Mouse (Mus musculus) cerebellum, adult 2 months (tissue): ENCODE data around the gene Pnkp. TPM values are rescaled to one million over a fixed set of nuclear protein-coding genes. Genes with fewer than 3 reads are reported as not detected.

ENCODE experiments used
- DNase-seq, 2 experiments: peaks; one replicate each; pipeline ENCODE4 v3.0.0; 2021
- H3K27ac ChIP-seq: fragments of 200-500 bp; 2 replicates; pipeline ENCODE4 v1.5.1; 2012; ENCODE audit warnings: low read length, control low read depth, inconsistent platforms; ENCODE audit not compliant: insufficient read depth
- H3K27me3 ChIP-seq: fragments of 200-500 bp; 2 replicates; pipeline ENCODE4 v1.6.1; 2012; ENCODE audit warnings: inconsistent platforms, mild to moderate bottlenecking, low read length, moderate library complexity; ENCODE audit not compliant: control insufficient read depth, insufficient read depth
- H3K4me1 ChIP-seq: fragments of 200-500 bp; 2 replicates; pipeline ENCODE4 v1.6.1; 2011; ENCODE audit warnings: low read length; ENCODE audit not compliant: control insufficient read depth, insufficient read depth
- H3K4me3 ChIP-seq: fragments of 200-500 bp; replicated peaks from 2 replicates; pipeline ENCODE3; 2011; ENCODE audit warnings: mild to moderate bottlenecking, low read depth, low read length, control low read depth; ENCODE audit not compliant: insufficient read depth
- CTCF ChIP-seq: fragments of 200-500 bp; IDR thresholded peaks from 2 replicates; pipeline ENCODE4 v1.5.1; 2011; ENCODE audit warnings: low read depth, mild to moderate bottlenecking, control low read depth, low read length, moderate library complexity, borderline replicate concordance; ENCODE audit not compliant: insufficient read depth
- POLR2A ChIP-seq: fragments of 200-500 bp; IDR thresholded peaks from 2 replicates; pipeline ENCODE4 v1.6.1; 2011; ENCODE audit warnings: low read length, control low read depth, borderline replicate concordance; ENCODE audit not compliant: insufficient read depth
- WGBS: fragments of 180-500 bp; shearing (Covaris S2); methylation state at CpG from one replicate; pipeline ENCODE4 v1.1.7; 2018; 5-methylcytosine and 5-hydroxymethylcytosine counted together
- polyA plus RNA-seq: library from polyadenylated mRNA; depleted of rRNA; stranded (reverse); fragments of >200 nt; gene quantifications from 2 replicates; pipeline ENCODE4 v1.2.3, GENCODE M21; 2012

Pnkp gene
- polyA plus RNA-seq, 1 experiment, result 38.3 TPM

GRCm38 (mm10) chr7:44819863-44820262 lies 37.1 kb upstream of the Pnkp start:
- WGBS, result 13% methylated on average over 5 of the region's 5 CpGs
- peak in 1 of 2 experiments; percentile 17 for DNase-seq
- no peak for TF ChIP-seq CTCF
- TF ChIP-seq POLR2A, result no peak
- Histone ChIP-seq H3K4me3 (no peak overlapping the region), H3K4me1 (peaks cover 14% of the 10 kb centered on the region), H3K27me3 (no peaks in the 10 kb centered on the region), H3K27ac (no peak overlapping the region)

DNA sequence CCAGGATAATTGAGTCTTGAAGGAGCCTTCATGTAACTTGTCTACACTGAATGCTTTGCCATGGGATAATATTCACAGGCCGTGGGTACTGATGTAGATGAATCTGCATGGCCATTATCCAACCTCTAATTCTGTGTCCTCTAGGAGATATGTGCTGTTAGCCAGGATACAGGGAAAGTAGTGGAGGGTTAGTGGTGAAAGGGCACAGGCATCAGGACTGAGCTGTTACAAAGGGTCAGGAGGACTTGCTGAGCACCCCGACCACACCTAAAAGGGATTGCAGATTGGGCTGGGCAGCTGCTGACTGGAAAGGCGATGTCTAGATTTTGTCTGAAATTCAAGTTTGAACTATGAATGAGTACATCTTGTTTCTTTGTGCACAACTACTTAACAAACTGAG lies 36.4 kb upstream of the Pnkp start:
- H3K4me1 ChIP-seq, result peaks cover 17% of the 10 kb centered on the region
- H3K4me3 ChIP-seq, result no peak overlapping the region
- no peak for TF ChIP-seq CTCF
- TF ChIP-seq POLR2A, result no peak
- no peaks in the 10 kb centered on the region for H3K27me3 ChIP-seq
- WGBS, result 62% methylated on average over 3 of the region's 3 CpGs
- no peak overlapping the region for H3K27ac ChIP-seq
- no peak for DNase-seq

DNA sequence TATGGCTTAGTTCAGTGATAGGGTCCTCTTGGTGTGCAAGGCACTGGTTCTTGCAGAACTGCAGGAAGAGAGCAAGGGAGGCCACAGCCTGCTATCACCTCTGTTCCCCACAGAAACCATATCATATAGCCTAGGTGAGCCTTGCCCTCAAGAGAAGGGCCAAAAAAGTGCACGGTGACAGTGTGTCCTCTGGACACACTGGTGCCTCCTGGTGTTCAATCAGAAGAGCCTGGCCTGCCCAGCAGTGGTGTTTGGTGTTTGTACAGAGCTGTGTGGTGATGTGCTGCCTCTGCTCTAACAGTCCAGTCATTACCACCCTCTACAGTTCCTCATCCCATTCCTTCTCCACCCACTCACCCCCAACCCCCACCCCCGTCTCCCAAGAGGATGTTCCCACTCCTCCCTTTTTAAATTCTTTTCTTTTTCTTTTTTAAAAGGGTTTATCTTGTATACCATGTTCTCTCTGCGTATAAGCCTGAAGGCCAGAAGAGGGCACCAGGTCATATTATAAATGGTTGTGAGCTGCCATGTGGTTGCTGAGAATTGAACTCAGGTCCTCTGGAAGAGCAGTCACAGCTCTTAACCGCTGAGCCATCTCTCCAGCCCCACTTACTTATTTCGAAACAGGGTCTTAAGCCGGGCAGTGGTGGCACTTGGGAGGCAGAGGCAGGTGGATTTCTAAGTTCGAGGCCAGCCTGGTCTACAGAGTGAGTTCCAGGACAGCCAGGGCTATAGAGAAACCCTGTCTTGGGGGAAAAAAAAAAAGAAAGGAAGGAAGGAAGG lies 35.1 kb upstream of the Pnkp start:
- no peak for TF ChIP-seq CTCF
- no peak for TF ChIP-seq POLR2A
- H3K4me3 ChIP-seq, result no peak overlapping the region
- 80% methylated on average over 7 of the region's 7 CpGs for WGBS
- DNase-seq, result peak in 1 of 2 experiments; percentile 4
- peaks cover 18% of the 10 kb centered on the region for H3K4me1 ChIP-seq
- H3K27me3 ChIP-seq, result no peaks in the 10 kb centered on the region
- no peak overlapping the region for H3K27ac ChIP-seq

- Histone ChIP-seq H3K27me3 (no peaks in the 10 kb centered on the region), H3K4me3 (no peak overlapping the region), H3K27ac (no peak overlapping the region), H3K4me1 (peaks cover 14% of the 10 kb centered on the region)
- WGBS, result 28% methylated on average over 7 of the region's 7 CpGs
- DNase-seq, result no peak
- TF ChIP-seq CTCF, result 0 out of 2 replicates have a peak, but pooled peaks have one; percentile 18
- TF ChIP-seq POLR2A, result no peak
Measured at GRCm38 (mm10) chr7:44823409-44823808, 33.5 kb upstream of the Pnkp start.

- no peaks in the 10 kb centered on the region for H3K27me3 ChIP-seq
- no peak overlapping the region for H3K4me3 ChIP-seq
- H3K27ac ChIP-seq, result no peak overlapping the region
- 12% methylated on average over 3 of the region's 3 CpGs for WGBS
- TF ChIP-seq CTCF (peak; percentile 89), POLR2A (no peak)
- DNase-seq, result peak; percentile 75 to 84
- peaks cover 6% of the 10 kb centered on the region for H3K4me1 ChIP-seq
Measured at GRCm38 (mm10) chr7:44824872-44825271, 32.1 kb upstream of the Pnkp start.

GRCm38 (mm10) chr7:44826771-44827170 lies 30.2 kb upstream of the Pnkp start:
- DNase-seq, result no peak
- H3K4me3 ChIP-seq, result no peak overlapping the region
- no peaks in the 10 kb centered on the region for H3K27me3 ChIP-seq
- H3K27ac ChIP-seq, result no peak overlapping the region
- TF ChIP-seq POLR2A, result no peak
- TF ChIP-seq CTCF, result no peak
- H3K4me1 ChIP-seq, result peaks cover 4% of the 10 kb centered on the region; the same call in 1 of the 2 replicates
- 82% methylated on average over 3 of the region's 3 CpGs for WGBS

- Histone ChIP-seq H3K27me3 (no peaks in the 10 kb centered on the region), H3K4me1 (peaks cover 4% of the 10 kb centered on the region; the same call in 1 of the 2 replicates), H3K27ac (no peak overlapping the region), H3K4me3 (no peak overlapping the region)
- peak in 1 of 2 experiments; percentile 2 for DNase-seq
- 36% methylated on average over 5 of the region's 5 CpGs for WGBS
- TF ChIP-seq POLR2A (no peak), CTCF (no peak)
Measured at GRCm38 (mm10) chr7:44828706-44829105, 28.2 kb upstream of the Pnkp start.

DNA sequence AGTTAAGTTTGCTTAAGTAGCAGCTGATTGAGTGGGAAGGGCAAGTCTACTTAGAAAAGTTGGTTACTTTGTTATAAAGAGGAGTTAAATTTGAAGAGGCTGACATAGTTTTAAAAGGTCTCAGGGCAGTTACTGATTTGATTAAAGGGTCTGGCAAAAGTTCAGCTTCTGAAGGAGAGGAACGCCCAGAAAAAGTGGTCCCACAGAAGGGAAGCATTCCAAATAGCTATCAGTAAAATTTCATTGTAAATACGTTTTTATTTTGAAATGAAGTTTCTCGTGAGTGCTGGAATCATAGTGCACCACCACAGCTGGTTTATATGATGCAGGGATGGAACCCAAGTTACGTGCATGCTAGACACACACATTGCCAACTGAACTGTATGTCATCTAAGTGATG lies 24.2 kb upstream of the Pnkp start:
- H3K4me1 ChIP-seq, result no peaks in the 10 kb centered on the region
- H3K27ac ChIP-seq, result no peak overlapping the region
- WGBS, result 63% methylated on average over 4 of the region's 4 CpGs
- TF ChIP-seq POLR2A (no peak), CTCF (no peak)
- H3K27me3 ChIP-seq, result no peaks in the 10 kb centered on the region
- no peak overlapping the region for H3K4me3 ChIP-seq
- DNase-seq, result no peak
